Mouse (Mus musculus) kidney, postnatal 0 days (tissue): ENCODE results near the gene Prpf4. TPM values are rescaled to one million over a fixed set of nuclear protein-coding genes. Genes with fewer than 3 reads are reported as not detected.

Source experiments
- ATAC-seq: fragments of 200-750 bp; cut with Nextera tagmentation; replicated peaks from 2 replicates; pipeline ENCODE4 v1.8.0; 2017; ENCODE audit warnings: low read depth, moderate number of reproducible peaks, moderate TSS enrichment, moderate library complexity; ENCODE audit not compliant: low FRiP score
- DNase-seq: peaks from one replicate; pipeline ENCODE4 v3.0.0-alpha.2; 2016; ENCODE audit warnings: low spot score
- H3K27ac ChIP-seq: fragments of 300-500 bp; sonication (generic); 2 replicates; pipeline ENCODE4 v1.5.1; 2014; ENCODE audit warnings: mild to moderate bottlenecking
- H3K27me3 ChIP-seq: fragments of 300-500 bp; sonication (generic); 2 replicates; pipeline ENCODE4 v1.6.1; 2014; ENCODE audit warnings: low read length, mixed read lengths; ENCODE audit not compliant: insufficient read depth
- H3K36me3 ChIP-seq: fragments of 300-500 bp; sonication (generic); 2 replicates; pipeline ENCODE4 v1.6.1; 2014; ENCODE audit warnings: low read length, mixed read lengths; ENCODE audit not compliant: insufficient read depth
- H3K4me1 ChIP-seq: fragments of 300-500 bp; sonication (generic); replicated peaks from 2 replicates; pipeline ENCODE4 v1.6.1; 2014; ENCODE audit warnings: antibody characterized with exemption, low read length, mixed read lengths; ENCODE audit not compliant: insufficient read depth
- H3K4me2 ChIP-seq: fragments of 300-500 bp; sonication (generic); 2 replicates; pipeline ENCODE4 v1.6.1; 2014; ENCODE audit warnings: mild to moderate bottlenecking, low read length, moderate library complexity, mixed read lengths
- H3K4me3 ChIP-seq: fragments of 300-500 bp; sonication (generic); replicated peaks from 2 replicates; pipeline ENCODE4 v1.5.1; 2014; ENCODE audit warnings: low read depth, low read length
- H3K9ac ChIP-seq: fragments of 300-500 bp; sonication (generic); 2 replicates; pipeline ENCODE4 v1.6.1; 2014; ENCODE audit warnings: low read depth, low read length
- H3K9me3 ChIP-seq: fragments of 300-500 bp; sonication (generic); replicated peaks from 2 replicates; pipeline ENCODE4 v1.6.1; 2016; ENCODE audit warnings: low read length, inconsistent platforms, mixed read lengths
- CTCF ChIP-seq: IDR thresholded peaks from 2 replicates; pipeline ENCODE4 v1.5.1; 2016; ENCODE audit warnings: antibody characterized with exemption, low read depth, mild to moderate bottlenecking, moderate library complexity
- WGBS: fragments of 180-500 bp; shearing (Covaris S2); extraction: QIAGEN DNeasy Blood & Tissue Kit; methylation state at CpG from one replicate; pipeline ENCODE4 v1.1.7; 2014; 5-methylcytosine and 5-hydroxymethylcytosine counted together
- polyA plus RNA-seq: library from polyadenylated mRNA; unstranded; fragments of >200 nt; fragmentation: Nextera tagmentation; extraction: Ambion mirVana; gene quantifications from 2 replicates; pipeline ENCODE4 v1.2.1, GENCODE M21; 2015

Prpf4 gene
- polyA plus RNA-seq, 1 experiment from 2014 or later = 14.8 TPM

DNA sequence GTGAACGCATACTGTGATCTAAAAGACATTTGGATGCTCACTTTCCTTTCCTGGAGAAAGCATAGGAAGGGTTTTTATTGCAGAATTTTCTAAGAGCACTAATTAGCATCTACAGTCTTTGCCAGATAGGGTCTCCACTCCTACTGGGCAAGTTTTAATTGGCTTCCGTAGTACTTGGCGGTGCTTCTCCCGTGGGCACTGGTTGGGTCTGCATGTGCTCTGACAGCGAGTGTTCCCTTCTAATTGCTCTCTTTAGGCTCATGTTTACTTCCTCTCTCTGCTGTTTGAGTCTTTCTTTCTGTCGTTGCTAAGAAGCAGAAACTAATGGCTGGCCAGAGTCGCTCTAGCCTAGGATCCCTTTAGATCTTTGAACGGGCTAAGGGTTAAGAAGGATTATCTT lies 9.9 kb downstream of the Prpf4 start:
- 94% methylated on average over 8 of the region's 8 CpGs for WGBS
- H3K36me3 ChIP-seq = peaks cover 81% of the 10 kb centered on the region
- H3K4me2 ChIP-seq = no peak overlapping the region
- H3K4me3 ChIP-seq = no peak overlapping the region
- no peaks in the 10 kb centered on the region for H3K9me3 ChIP-seq
- no peak overlapping the region for H3K9ac ChIP-seq
- H3K4me1 ChIP-seq = no peaks in the 10 kb centered on the region
- TF ChIP-seq CTCF = no peak
- H3K27ac ChIP-seq = no peak overlapping the region
- DNase-seq (no peak), ATAC-seq (no peak)
- H3K27me3 ChIP-seq = no peaks in the 10 kb centered on the region

DNA sequence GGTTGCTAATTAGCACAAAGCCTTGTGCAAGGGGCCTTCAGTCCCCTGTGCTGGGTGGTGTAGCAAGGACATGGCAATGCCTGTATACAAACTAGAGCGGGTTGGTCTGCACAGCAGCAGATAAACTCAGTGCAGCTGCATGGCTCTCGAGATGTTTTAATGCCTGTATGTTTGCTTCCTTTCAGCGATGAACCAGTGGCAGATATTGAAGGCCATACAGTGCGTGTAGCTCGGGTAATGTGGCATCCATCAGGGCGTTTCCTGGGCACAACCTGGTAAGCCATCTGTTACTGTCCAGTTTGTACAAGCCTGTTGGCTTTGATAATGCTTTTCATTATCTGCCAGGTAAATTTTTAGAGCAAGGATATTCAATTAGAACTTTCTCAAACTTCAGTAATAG lies 10.5 kb downstream of the Prpf4 start:
- 97% methylated on average over 6 of the region's 6 CpGs for WGBS
- DNase-seq (no peak), ATAC-seq (no peak)
- H3K9ac ChIP-seq = no peak overlapping the region
- no peaks in the 10 kb centered on the region for H3K9me3 ChIP-seq
- peaks cover 86% of the 10 kb centered on the region for H3K36me3 ChIP-seq
- no peak overlapping the region for H3K4me2 ChIP-seq
- no peak overlapping the region for H3K27ac ChIP-seq
- TF ChIP-seq CTCF = no peak
- H3K4me1 ChIP-seq = no peaks in the 10 kb centered on the region
- no peaks in the 10 kb centered on the region for H3K27me3 ChIP-seq
- no peak overlapping the region for H3K4me3 ChIP-seq

GRCm38 (mm10) chr4:62425891-62426290 lies 17.3 kb downstream of the Prpf4 start:
- H3K4me3 ChIP-seq = no peak overlapping the region
- no peaks in the 10 kb centered on the region for H3K4me1 ChIP-seq
- no peak overlapping the region for H3K9ac ChIP-seq
- no peak overlapping the region for H3K4me2 ChIP-seq
- H3K36me3 ChIP-seq = peaks cover 40% of the 10 kb centered on the region
- TF ChIP-seq CTCF = no peak
- ATAC-seq = no peak
- no peak for DNase-seq
- no peaks in the 10 kb centered on the region for H3K27me3 ChIP-seq
- 92% methylated on average over 4 of the region's 4 CpGs for WGBS
- H3K27ac ChIP-seq = no peak overlapping the region
- no peaks in the 10 kb centered on the region for H3K9me3 ChIP-seq

- Histone ChIP-seq H3K27ac (no peak overlapping the region), H3K27me3 (no peaks in the 10 kb centered on the region), H3K4me1 (no peaks in the 10 kb centered on the region), H3K9me3 (no peaks in the 10 kb centered on the region), H3K36me3 (peaks cover 21% of the 10 kb centered on the region), H3K4me3 (no peak overlapping the region), H3K9ac (no peak overlapping the region), H3K4me2 (no peak overlapping the region)
- no peak for TF ChIP-seq CTCF
- 0 out of 2 replicates have a peak, but pooled peaks have one; percentile 29 for ATAC-seq
- WGBS = 77% methylated on average over 17 of the region's 17 CpGs
- no peak for DNase-seq
Measured at GRCm38 (mm10) chr4:62427978-62428758, 19.6 kb downstream of the Prpf4 start.

- Histone ChIP-seq H3K4me2 (no peak overlapping the region), H3K4me1 (no peaks in the 10 kb centered on the region), H3K4me3 (no peak overlapping the region), H3K9ac (no peak overlapping the region), H3K27ac (no peak overlapping the region), H3K9me3 (no peaks in the 10 kb centered on the region), H3K36me3 (peaks cover 9% of the 10 kb centered on the region; the same call in 1 of the 2 replicates), H3K27me3 (no peaks in the 10 kb centered on the region)
- ATAC-seq = no peak
- TF ChIP-seq CTCF = no peak
- DNase-seq = no peak
- WGBS = 86% methylated on average over 9 of the region's 9 CpGs
Measured at GRCm38 (mm10) chr4:62429616-62430015, 21.0 kb downstream of the Prpf4 start.

DNA sequence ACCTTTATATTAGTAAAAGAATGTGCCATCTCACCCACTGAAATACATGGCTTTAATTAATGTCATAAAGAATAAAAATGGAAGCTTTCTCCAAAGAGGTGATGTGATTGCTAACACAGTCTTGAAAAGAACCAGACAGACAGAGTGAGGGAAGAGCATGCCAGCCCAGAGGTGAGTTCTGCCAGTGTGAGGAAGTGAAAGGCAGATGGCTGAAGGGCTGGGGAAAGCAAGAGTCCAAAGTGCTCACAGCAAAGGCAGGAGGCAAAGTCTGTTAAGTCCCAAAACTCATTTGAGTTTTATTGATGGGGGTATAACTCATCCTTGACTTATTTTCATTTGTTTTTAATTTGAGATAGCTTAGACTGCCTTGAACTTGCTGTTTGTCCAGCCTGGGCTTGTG lies 22.1 kb downstream of the Prpf4 start:
- ATAC-seq (no peak), DNase-seq (no peak)
- Histone ChIP-seq H3K9me3 (no peaks in the 10 kb centered on the region), H3K4me3 (no peak overlapping the region), H3K36me3 (no peaks in the 10 kb centered on the region), H3K4me2 (no peak overlapping the region), H3K27me3 (no peaks in the 10 kb centered on the region), H3K4me1 (no peaks in the 10 kb centered on the region), H3K9ac (no peak overlapping the region), H3K27ac (no peak overlapping the region)
- TF ChIP-seq CTCF = no peak

- H3K27ac ChIP-seq = no peak overlapping the region
- WGBS = 78% methylated on average over 4 of the region's 4 CpGs
- H3K9me3 ChIP-seq = no peaks in the 10 kb centered on the region
- no peak for DNase-seq
- no peak overlapping the region for H3K4me3 ChIP-seq
- H3K27me3 ChIP-seq = no peaks in the 10 kb centered on the region
- no peaks in the 10 kb centered on the region for H3K36me3 ChIP-seq
- no peak for ATAC-seq
- no peak overlapping the region for H3K4me2 ChIP-seq
- H3K4me1 ChIP-seq = no peaks in the 10 kb centered on the region
- TF ChIP-seq CTCF = no peak
- no peak overlapping the region for H3K9ac ChIP-seq
Measured at GRCm38 (mm10) chr4:62431522-62431921, 22.9 kb downstream of the Prpf4 start.
